Mouse (Mus musculus) heart, postnatal 0 days (tissue): ENCODE measurements at regions not wholly inside any gene's neighbourhood (a gene's known extent, or its start where the extent isn't known, plus 50 kb on each side); places are given as distances from the start of the nearest gene placed in this dataset.

Experiments used
- CTCF ChIP-seq: IDR thresholded peaks from 2 replicates; pipeline ENCODE4 v1.5.1; 2016; ENCODE audit warnings: antibody characterized with exemption, control low read depth, low read depth
- EP300 ChIP-seq: IDR thresholded peaks from 2 replicates; pipeline ENCODE4 v1.6.1; 2016; ENCODE audit warnings: antibody characterized with exemption, low read depth

DNA sequence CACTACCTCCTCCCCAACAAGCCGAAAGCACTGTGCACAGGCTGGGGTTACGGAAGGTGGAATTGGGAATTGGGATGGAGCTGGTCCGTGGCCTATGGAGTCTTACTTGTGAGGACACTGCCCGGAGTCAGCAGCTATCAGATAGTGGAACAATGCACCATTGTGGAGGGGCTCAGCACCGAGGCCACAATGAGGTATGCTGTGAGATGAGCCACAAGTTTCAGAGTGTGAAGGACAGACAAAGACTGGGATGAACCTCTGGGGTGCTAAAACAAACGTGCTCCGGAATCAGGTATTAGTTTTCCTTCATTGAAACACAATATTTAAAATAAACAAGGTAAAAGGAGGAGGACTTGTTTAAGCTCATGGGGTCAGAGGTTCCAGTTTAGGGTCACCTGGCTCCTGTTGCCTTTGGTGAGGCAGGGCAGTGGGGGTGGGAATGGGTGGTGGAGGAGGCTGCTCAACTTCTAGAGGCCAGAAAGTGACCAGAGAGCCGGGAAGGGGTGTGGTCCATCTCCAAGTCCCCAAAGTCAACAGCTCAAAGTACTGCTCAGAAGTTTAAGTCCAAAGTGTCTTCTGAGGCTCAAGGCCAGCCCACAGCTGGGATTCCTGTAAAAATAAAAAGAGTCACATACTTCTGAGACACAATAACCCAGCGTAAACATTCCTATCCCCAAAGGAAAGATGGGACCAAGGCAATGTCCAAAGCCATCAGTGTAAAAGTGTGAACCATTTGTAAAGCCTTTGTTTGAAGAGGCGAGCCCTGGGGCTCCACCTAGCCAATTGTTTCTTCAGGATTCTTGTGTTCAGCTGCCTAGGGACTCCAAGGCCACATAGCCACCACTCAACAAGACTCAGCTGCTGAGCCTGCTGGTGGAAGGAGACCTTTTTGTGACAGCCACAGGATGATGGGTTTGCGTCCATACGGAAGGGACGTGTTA lies 80.1 kb downstream of the Gm525 start:
- no peak for TF ChIP-seq CTCF
- no peak for TF ChIP-seq EP300
